Mouse (Mus musculus): ENCODE results near the gene B3gntl1. TPM values are rescaled to one million over a fixed set of nuclear protein-coding genes. Genes with fewer than 3 reads are reported as not detected.

Gene B3gntl1
- polyA plus RNA-seq, 1 experiment from 2014 or later, result 8.4 TPM

DNA sequence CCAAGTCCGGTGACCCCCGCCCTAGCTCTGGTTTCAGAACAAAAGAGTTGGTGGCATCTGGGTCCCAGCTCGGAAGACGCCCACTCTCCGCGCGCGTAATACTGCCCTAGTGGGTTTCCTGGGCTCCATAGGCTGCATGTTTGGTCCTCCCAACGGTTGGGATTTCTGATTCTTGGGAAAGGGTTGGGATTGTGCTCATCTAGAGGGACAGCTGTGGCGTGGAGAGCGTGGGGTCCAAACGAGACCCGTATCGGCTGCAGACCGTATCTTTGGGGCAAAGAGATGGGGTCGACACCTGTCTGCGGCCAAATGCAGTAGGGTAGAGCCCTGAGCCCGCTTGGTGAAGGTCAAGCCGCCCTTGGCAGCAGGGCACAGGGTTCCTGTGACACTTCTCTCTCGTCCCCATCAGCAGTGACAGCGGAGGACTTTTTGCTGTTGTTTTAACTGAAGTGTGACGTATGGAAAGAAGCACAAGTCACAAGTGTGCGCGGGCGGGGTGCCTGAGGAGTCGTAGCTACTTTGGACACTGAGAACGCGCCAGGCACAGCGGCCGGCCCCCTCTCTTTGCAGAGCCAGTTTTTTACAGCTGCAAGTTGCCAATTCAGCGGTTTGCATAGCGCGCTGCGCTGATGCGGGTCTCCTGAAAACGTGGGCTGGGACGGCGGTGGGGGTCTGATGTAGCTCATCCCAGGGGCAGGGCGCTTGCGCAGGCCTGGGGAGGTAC lies 30.1 kb upstream of the B3gntl1 start:
- Histone ChIP-seq H3K9me3 (no peaks in the 10 kb centered on the region), H3K4me2 (peak overlapping the region; percentile 96), H3K4me3 (replicated peaks) (peak overlapping the region; percentile 77), H3K27ac (peak overlapping the region; percentile 84), H3K9ac (peak overlapping the region; percentile 67), H3K36me3 (no peaks in the 10 kb centered on the region), H3K4me1 (peaks cover 12% of the 10 kb centered on the region; the same call in 1 of the 2 replicates), H3K27me3 (replicated peaks) (no peaks in the 10 kb centered on the region)
- WGBS, result under 1% methylated on average over 40 of the region's 40 CpGs
- ATAC-seq (ENCODE audit: insufficient read depth, low FRiP score, low read depth), result peak; percentile 16; the same call in 1 of the 2 replicates

DNA sequence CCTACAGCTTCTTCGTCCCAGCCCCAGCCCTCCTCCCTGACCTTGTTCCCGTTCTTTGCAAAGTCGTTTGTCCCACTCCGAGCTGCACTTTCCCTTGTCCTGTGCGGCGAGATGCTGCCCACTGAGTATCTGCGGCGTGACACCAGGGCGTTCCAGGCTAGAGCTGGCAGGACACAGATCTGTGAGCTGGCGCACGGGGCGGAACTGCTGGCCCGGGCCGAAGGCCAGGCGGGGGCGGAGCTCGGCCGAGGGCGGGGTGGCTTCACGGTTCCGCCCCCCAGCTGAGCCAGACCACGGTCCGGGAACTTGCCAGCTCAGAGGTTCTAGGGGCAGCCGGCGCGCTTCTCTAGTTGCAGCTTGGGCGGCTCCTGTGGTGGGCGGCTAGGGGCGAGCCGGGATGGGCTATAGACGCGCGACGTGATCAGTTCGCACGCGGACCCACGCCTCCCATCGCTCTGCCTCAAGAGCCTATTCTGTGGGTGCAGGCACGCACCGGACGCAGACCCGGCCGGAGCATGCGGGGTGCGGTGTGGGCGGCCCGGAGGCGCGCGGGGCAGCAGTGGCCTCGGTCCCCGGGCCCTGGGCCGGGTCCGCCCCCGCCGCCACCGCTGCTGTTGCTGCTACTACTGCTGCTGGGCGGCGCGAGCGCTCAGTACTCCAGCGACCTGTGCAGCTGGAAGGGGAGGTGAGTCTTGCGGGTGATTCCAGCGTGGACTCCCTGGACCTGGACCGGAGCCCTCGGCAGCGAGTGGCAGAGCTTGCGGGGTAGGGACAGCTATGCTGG lies 29.4 kb upstream of the B3gntl1 start:
- ATAC-seq (ENCODE audit: insufficient read depth, low FRiP score, low read depth), result peak; percentile 91
- H3K36me3 ChIP-seq, result no peaks in the 10 kb centered on the region
- under 1% methylated on average over 69 of the region's 69 CpGs for WGBS

DNA sequence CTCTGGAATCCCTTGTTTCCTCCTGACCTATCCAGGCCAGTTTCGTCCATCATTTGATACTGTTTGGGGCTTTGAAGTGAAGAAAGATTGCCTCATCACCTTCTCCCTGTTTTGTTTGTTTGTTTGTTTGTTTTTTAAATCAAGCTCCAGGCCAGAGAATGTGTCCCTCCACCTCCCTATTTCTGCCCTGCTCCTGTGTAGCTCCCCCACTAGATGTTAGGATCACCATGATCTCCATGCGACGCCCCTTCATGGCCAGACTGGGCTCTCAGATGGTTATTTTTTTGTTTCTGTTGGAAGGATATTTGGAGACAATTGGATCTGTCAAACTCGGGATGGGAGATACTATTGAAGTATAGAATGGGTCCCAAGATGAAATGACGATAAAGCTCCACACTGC lies 28.3 kb upstream of the B3gntl1 start, which contains the start of gene Metrnl:
Gene Metrnl (plus strand): TSS at position 301 of the 400 bp plus-strand sequence.
- Histone ChIP-seq H3K4me3 (replicated peaks) (peak within 1 kb of the TSS; percentile 77), H3K27ac (peak within 1 kb of the TSS; percentile 84), H3K36me3 (no peaks in the 10 kb centered on the region), H3K4me2 (peak within 1 kb of the TSS; percentile 96), H3K4me1 (peaks cover 12% of the 10 kb centered on the region; the same call in 1 of the 2 replicates), H3K9me3 (no peaks in the 10 kb centered on the region), H3K27me3 (replicated peaks) (no peaks in the 10 kb centered on the region), H3K9ac (peak within 1 kb of the TSS; percentile 67)
- 89% methylated on average over 5 of the region's 5 CpGs for WGBS
- no peak for ATAC-seq (ENCODE audit: insufficient read depth, low FRiP score, low read depth)

More for the DNA sequence above, 29.4 kb upstream of the B3gntl1 start:
- Histone ChIP-seq H3K27me3 (replicated peaks) (no peaks in the 10 kb centered on the region), H3K27ac (peak overlapping the region; percentile 84), H3K4me3 (replicated peaks) (peak overlapping the region; percentile 77), H3K4me2 (peak overlapping the region; percentile 96), H3K9me3 (no peaks in the 10 kb centered on the region), H3K9ac (peak overlapping the region; percentile 67), H3K4me1 (peaks cover 12% of the 10 kb centered on the region; the same call in 1 of the 2 replicates)

DNA sequence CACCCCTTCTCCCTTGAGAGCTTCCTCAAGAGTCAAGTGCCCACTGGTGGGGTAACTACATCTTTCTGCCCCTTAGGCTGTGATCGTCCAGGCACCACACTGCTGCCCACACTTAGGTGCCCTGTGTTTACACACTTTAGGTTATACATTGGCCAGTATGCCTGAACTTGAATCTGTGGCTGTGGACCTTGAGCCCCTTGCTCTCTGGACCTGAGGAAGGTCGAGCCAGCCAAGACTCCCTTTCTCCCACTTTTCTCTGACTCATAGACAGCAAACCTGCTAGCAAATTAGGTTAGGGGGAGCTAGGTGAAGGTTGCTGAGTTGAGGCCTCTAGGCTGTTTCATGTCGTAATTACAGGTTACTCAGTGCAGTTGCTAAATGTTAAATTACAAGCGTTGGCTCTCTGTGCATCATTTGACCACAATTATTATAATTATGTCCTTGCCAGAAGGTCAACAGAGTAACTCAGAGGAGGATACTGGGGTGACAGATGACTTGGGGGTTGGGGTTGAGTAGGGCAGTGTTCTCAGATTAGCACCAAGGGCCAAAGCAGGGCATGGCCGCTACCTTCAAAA lies 25.5 kb upstream of the B3gntl1 start:
- 83% methylated on average over 5 of the region's 5 CpGs for WGBS
- H3K4me3 ChIP-seq (replicated peaks), result no peak overlapping the region
- H3K4me2 ChIP-seq, result no peak overlapping the region
- H3K9ac ChIP-seq, result no peak overlapping the region
- no peaks in the 10 kb centered on the region for H3K36me3 ChIP-seq
- no peaks in the 10 kb centered on the region for H3K27me3 ChIP-seq (replicated peaks)
- H3K9me3 ChIP-seq, result no peaks in the 10 kb centered on the region
- H3K4me1 ChIP-seq, result peaks cover 2% of the 10 kb centered on the region; the same call in 1 of the 2 replicates
- H3K27ac ChIP-seq, result no peak overlapping the region
- ATAC-seq (ENCODE audit: insufficient read depth, low FRiP score, low read depth), result no peak

DNA sequence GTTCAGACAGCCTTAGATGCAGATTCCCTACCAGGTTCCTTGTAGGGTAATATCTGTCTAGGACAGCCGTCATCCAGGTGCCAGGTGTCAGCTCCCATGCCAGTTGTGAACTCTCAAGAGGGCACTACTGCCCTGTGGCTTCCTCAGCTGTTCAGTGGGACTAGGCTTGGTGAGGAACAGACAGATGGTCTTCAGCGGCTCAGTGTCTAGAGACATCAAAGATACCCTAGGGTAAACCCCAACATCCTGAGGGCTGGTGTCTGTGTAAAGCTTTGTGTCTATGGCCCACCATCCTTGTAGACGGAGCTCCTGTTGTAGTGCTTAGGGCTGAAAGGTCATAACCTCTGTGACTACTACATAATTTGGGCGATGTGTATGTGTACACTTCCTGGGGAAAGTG lies 24.3 kb upstream of the B3gntl1 start:
- Histone ChIP-seq H3K4me3 (replicated peaks) (no peak overlapping the region), H3K9ac (no peak overlapping the region), H3K9me3 (no peaks in the 10 kb centered on the region), H3K27me3 (replicated peaks) (no peaks in the 10 kb centered on the region), H3K36me3 (no peaks in the 10 kb centered on the region), H3K4me2 (no peak overlapping the region), H3K27ac (no peak overlapping the region), H3K4me1 (no peaks in the 10 kb centered on the region; the same call in 1 of the 2 replicates)
- WGBS, result 79% methylated on average over 4 of the region's 4 CpGs
- no peak for ATAC-seq (ENCODE audit: insufficient read depth, low FRiP score, low read depth)

DNA sequence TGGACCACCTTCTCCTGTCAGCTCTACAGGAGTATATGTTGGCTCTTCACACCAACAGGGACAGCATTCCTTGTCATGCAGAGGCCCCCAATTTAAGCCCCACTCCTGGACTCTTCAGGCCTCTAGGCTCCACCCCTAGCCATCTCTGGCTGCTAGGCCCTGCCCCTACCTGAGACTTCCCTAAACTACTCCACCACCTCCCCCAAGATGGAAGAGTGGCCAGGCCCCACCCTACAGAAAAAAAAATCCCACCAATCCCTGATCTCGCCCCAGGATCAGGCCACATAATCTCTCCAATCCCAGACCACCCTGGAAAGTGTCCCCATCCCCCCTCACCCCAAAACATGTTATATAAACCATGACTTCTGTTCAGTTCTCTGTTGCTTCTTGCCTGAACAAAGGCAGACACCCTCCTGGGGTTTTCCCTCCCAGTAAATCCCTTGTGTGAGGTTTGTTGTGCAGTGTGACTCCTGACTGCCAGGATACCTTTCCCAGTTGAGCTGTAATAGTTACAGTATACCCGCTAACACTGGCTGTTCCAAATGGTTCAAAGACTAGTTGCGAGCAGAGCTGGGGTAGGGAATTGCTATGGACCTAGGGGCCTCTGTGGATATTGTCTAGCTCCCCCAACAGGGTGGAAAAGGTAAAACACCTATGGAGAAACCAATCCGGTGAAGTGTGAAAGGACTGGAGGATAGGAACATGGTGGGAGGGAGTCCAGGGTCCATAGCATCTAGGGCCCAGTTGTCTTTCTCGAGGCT lies 22.5 kb upstream of the B3gntl1 start:
- H3K4me3 ChIP-seq (replicated peaks), result no peak overlapping the region
- no peak for ATAC-seq (ENCODE audit: insufficient read depth, low FRiP score, low read depth)
- H3K36me3 ChIP-seq, result no peaks in the 10 kb centered on the region
- no peak overlapping the region for H3K27ac ChIP-seq
- WGBS, result 84% methylated on average over 5 of the region's 5 CpGs
- H3K9me3 ChIP-seq, result no peaks in the 10 kb centered on the region
- H3K9ac ChIP-seq, result no peak overlapping the region
- no peaks in the 10 kb centered on the region for H3K4me1 ChIP-seq
- no peak overlapping the region for H3K4me2 ChIP-seq
- H3K27me3 ChIP-seq (replicated peaks), result no peaks in the 10 kb centered on the region

DNA sequence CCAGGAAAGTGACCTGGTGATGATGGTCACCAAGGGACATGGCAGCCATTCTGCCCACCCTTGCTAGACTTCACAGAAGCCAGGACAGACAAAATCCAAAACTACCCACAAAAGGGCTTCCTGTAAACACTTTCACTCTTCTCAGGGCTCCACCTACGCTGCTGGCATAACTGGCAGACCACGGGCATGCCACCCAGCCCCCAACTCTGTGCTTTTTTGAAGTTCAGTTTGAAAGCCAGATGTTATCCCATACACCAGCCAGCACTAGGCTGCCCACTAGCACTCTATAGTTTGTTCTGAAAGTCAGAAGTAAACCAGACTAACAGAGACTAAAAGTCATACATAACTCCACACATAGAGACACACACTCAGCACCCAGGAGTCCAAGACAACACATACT lies 15.1 kb upstream of the B3gntl1 start:
- Histone ChIP-seq H3K4me1 (no peaks in the 10 kb centered on the region), H3K36me3 (no peaks in the 10 kb centered on the region), H3K27me3 (replicated peaks) (no peaks in the 10 kb centered on the region), H3K27ac (no peak overlapping the region), H3K9ac (no peak overlapping the region), H3K4me2 (no peak overlapping the region), H3K9me3 (no peaks in the 10 kb centered on the region), H3K4me3 (replicated peaks) (no peak overlapping the region)
- ATAC-seq (ENCODE audit: insufficient read depth, low FRiP score, low read depth), result no peak
- 84% methylated on average over 2 of the region's 2 CpGs for WGBS

DNA sequence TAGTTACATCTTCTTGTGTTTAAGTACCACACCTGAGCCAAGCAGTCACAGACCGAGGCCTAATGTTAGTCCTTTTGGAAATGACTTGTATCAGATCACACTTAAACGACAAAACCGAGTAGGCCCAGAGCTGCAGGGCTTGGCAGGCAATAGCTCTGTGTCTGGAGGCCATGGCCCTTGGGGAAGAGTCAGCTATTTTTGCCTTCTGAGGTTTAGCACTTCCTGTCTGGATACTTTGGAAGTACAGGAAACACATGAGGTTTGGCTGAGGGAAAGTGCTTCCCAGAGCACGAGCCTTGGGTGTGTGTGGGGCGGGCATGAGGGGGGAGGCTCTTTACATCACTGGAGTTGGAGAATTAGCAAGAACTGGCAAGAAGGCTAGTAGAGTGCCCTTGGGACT lies 13.7 kb upstream of the B3gntl1 start:
- Histone ChIP-seq H3K27me3 (replicated peaks) (no peaks in the 10 kb centered on the region), H3K4me3 (replicated peaks) (no peak overlapping the region), H3K9me3 (no peaks in the 10 kb centered on the region), H3K9ac (no peak overlapping the region), H3K4me2 (no peak overlapping the region), H3K27ac (no peak overlapping the region), H3K4me1 (no peaks in the 10 kb centered on the region), H3K36me3 (no peaks in the 10 kb centered on the region)
- no peak for ATAC-seq (ENCODE audit: insufficient read depth, low FRiP score, low read depth)
- WGBS, result 60% methylated on average over 5 of the region's 5 CpGs

DNA sequence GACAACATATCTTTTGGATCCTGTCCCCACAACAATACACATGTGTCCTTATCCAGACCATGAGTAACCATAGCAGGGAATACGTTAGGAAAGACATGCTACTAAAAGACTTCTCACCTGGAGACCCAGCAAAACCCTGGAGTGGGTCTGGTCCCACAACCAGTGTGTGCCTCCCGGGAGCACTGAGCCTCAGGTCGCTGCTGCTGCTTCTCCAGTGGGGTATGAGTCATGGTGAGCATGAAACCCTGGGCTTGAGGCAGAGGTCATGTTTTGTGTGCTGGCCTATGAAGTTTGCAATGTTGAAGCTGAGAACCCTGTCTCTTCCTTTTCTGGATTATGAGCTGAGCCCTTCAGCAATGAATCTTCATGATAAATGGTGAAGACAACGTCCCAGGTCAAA lies 13.1 kb upstream of the B3gntl1 start:
- no peak for ATAC-seq (ENCODE audit: insufficient read depth, low FRiP score, low read depth)

DNA sequence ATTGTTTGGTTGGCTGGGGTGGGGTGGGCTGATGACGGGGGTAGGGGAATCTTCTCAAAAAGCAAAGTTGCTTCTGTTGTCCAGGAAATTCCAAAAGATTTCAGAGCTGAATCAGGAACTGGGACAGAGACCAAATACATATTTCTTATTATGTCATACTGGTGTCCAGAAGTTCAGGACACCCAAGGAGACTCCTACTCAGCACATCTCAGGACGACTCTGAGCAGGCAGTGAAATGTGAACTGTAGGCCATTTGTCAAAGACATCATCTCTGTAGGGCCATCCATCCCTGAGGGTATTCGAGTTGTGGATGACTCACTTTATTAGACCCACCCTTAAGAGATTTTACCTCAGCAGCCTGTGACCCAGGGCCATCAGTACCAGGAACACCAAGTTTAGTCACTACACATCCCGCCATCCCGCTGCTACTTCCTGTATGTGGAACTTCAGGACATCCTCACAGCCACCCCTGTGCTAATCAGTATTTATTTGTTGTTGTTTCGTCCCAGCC lies 12.6 kb upstream of the B3gntl1 start:
- H3K4me3 ChIP-seq (replicated peaks), result no peak overlapping the region
- 56% methylated on average over 6 of the region's 6 CpGs for WGBS
- no peak overlapping the region for H3K4me2 ChIP-seq
- H3K27me3 ChIP-seq (replicated peaks), result no peaks in the 10 kb centered on the region
- ATAC-seq (ENCODE audit: insufficient read depth, low FRiP score, low read depth), result no peak
- H3K36me3 ChIP-seq, result no peaks in the 10 kb centered on the region
- H3K27ac ChIP-seq, result no peak overlapping the region
- H3K9me3 ChIP-seq, result no peaks in the 10 kb centered on the region
- H3K4me1 ChIP-seq, result no peaks in the 10 kb centered on the region
- no peak overlapping the region for H3K9ac ChIP-seq

More for the DNA sequence above, 13.1 kb upstream of the B3gntl1 start:
- no peaks in the 10 kb centered on the region for H3K9me3 ChIP-seq
- H3K4me1 ChIP-seq, result no peaks in the 10 kb centered on the region
- no peak overlapping the region for H3K9ac ChIP-seq
- no peak overlapping the region for H3K4me3 ChIP-seq (replicated peaks)
- no peak overlapping the region for H3K4me2 ChIP-seq
- no peaks in the 10 kb centered on the region for H3K27me3 ChIP-seq (replicated peaks)
- H3K27ac ChIP-seq, result no peak overlapping the region
- 67% methylated on average over 4 of the region's 4 CpGs for WGBS
- H3K36me3 ChIP-seq, result no peaks in the 10 kb centered on the region

DNA sequence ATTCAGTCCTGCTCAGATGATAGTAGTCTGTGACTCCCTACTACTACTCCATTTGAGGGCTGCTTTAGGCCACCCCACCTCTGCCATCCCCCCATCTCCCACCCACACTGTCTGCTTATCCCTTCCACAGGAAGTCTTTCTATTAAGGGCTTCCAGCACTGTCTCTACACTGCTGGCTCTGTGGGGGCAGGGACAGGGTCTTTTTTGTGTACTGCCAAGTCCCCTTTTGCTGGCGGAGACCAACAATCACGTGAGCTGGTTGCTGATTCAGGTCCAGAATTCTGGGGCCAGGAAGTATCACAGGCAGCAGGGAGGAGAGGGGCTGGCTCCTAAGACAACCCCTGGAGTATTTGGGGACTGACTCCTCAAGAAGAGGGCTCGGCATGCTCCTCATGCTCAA lies 10.3 kb upstream of the B3gntl1 start:
- Histone ChIP-seq H3K27ac (no peak overlapping the region), H3K4me3 (replicated peaks) (no peak overlapping the region), H3K36me3 (no peaks in the 10 kb centered on the region), H3K4me2 (no peak overlapping the region), H3K9me3 (no peaks in the 10 kb centered on the region), H3K27me3 (replicated peaks) (no peaks in the 10 kb centered on the region), H3K4me1 (no peaks in the 10 kb centered on the region), H3K9ac (no peak overlapping the region)
- no peak for ATAC-seq (ENCODE audit: insufficient read depth, low FRiP score, low read depth)
- 63% methylated on average over 3 of the region's 3 CpGs for WGBS

All from stomach, embryonic 15.5 days (tissue).